Mouse (Mus musculus) thymus, adult 2 months (tissue): Measurements from ENCODE around the gene Rab21.

ENCODE experiments used
- CTCF ChIP-seq: fragments of 200-500 bp; IDR thresholded peaks from 2 replicates; pipeline ENCODE4 v1.5.1; 2012; ENCODE audit warnings: mild to moderate bottlenecking, control low read depth, low read length, moderate library complexity, borderline replicate concordance; ENCODE audit not compliant: control insufficient read depth, poor library complexity, insufficient read depth; ENCODE audit errors: extremely low read depth
- POLR2A ChIP-seq: fragments of 200-500 bp; IDR thresholded peaks from 2 replicates; pipeline ENCODE4 v1.6.1; 2012; ENCODE audit warnings: mild to moderate bottlenecking, low read length, control low read depth, moderate library complexity; ENCODE audit not compliant: control insufficient read depth, poor library complexity, insufficient read depth; ENCODE audit errors: extremely low read depth

DNA sequence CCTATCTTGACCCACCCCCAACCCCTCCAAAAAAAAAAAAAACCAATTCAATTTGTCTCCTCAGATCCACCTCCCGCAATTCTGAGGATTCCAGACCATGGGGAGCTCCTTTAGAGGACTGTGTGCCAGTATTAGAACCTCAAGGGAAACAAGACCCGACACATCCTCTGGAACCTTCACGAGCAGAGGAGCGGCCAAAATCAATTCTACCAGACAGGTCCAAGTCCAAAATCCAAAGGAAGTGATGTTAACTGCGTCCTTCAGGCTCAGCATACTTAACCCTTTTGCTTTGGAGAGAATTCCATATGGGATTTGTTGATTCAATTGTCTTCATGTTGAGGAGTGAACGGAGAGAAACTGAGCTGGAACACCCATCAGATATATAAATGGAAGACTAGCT lies 39.6 kb upstream of the Rab21 start:
- no peak for TF ChIP-seq CTCF
- TF ChIP-seq POLR2A = no peak
